Mouse (Mus musculus) embryonic facial prominence, embryonic 15.5 days (tissue): Measurements from ENCODE around the gene Plch1. TPM values are rescaled to one million over a fixed set of nuclear protein-coding genes. Genes with fewer than 3 reads are reported as not detected.
A peak's percentile ranks its signal among the peaks of the same experiment; 100 is the strongest.

Source experiments
- ATAC-seq: fragments of 200-750 bp; cut with Nextera tagmentation; 2 replicates; pipeline ENCODE4 v1.8.0; 2017; ENCODE audit warnings: low read depth, moderate TSS enrichment; ENCODE audit not compliant: insufficient number of reproducible peaks, low FRiP score, low TSS enrichment
- H3K27ac ChIP-seq: fragments of 300-500 bp; sonication (generic); replicated peaks from 2 replicates; pipeline ENCODE4 v1.5.1; 2015; ENCODE audit warnings: mild to moderate bottlenecking, inconsistent platforms
- H3K27me3 ChIP-seq: fragments of 300-500 bp; sonication (generic); 2 replicates; pipeline ENCODE4 v1.6.1; 2015; ENCODE audit warnings: inconsistent platforms
- H3K36me3 ChIP-seq: fragments of 300-500 bp; sonication (generic); 2 replicates; pipeline ENCODE4 v1.6.1; 2015; ENCODE audit warnings: mild to moderate bottlenecking, inconsistent platforms
- H3K4me1 ChIP-seq: fragments of 300-500 bp; sonication (generic); 2 replicates; pipeline ENCODE4 v1.6.1; 2015; ENCODE audit warnings: inconsistent platforms
- H3K4me2 ChIP-seq: fragments of 300-500 bp; sonication (generic); replicated peaks from 2 replicates; pipeline ENCODE4 v1.6.1; 2015; ENCODE audit warnings: mild to moderate bottlenecking, inconsistent platforms
- H3K4me3 ChIP-seq: fragments of 300-500 bp; sonication (generic); replicated peaks from 2 replicates; pipeline ENCODE4 v1.5.1; 2015; ENCODE audit warnings: mild to moderate bottlenecking, inconsistent platforms
- H3K9ac ChIP-seq: fragments of 300-500 bp; sonication (generic); 2 replicates; pipeline ENCODE4 v1.6.1; 2015; ENCODE audit warnings: inconsistent platforms
- H3K9me3 ChIP-seq: fragments of 300-500 bp; sonication (generic); replicated peaks from 2 replicates; pipeline ENCODE4 v1.6.1; 2016; ENCODE audit warnings: inconsistent platforms
- WGBS: fragments of 180-500 bp; shearing (Covaris S2); methylation state at CpG from one replicate; pipeline ENCODE4 v1.1.7; 2015; 5-methylcytosine and 5-hydroxymethylcytosine counted together
- polyA plus RNA-seq: library from polyadenylated mRNA; unstranded; fragments of >200 nt; fragmentation: Nextera tagmentation; extraction: Ambion mirVana; gene quantifications from 2 replicates; pipeline ENCODE4 v1.2.1, GENCODE M21; 2015

The Plch1 gene
- polyA plus RNA-seq, 1 experiment from 2014 or later = 2.7 TPM

- 37% methylated on average over 1 of the region's 1 CpGs for WGBS
Measured at GRCm38 (mm10) chr3:63897177-63897576, 2.1 kb downstream of the Plch1 start.

DNA sequence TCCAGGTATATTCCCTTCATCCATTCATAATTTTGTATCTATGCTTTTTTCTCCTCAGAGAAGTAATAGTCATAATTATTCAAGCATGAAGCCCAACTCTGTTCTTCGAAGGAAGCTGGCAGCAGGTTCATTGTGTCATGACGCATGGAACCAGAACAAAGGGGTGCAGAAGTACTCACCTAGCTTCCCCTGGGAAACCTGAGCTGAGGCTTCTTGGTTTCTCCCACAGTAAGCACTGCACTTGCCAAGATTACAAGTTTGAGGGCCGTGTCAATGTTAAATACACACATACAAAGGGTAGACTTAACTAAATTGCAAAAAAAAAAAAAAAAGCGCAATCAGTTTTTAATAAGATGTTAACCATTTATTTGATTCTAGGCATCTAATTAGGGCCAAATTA, 3.0 kb downstream of the Plch1 start:
- ATAC-seq = no peak
- Histone ChIP-seq H3K36me3 (no peaks in the 10 kb centered on the region), H3K4me1 (peaks cover 10% of the 10 kb centered on the region), H3K27ac (no peak overlapping the region), H3K27me3 (peaks cover under 1% of the 10 kb centered on the region; the same call in 1 of the 2 replicates), H3K9ac (no peak overlapping the region), H3K9me3 (no peaks in the 10 kb centered on the region), H3K4me2 (no peak overlapping the region), H3K4me3 (no peak overlapping the region)
- 73% methylated on average over 4 of the region's 4 CpGs for WGBS

More at GRCm38 (mm10) chr3:63897177-63897576, 2.1 kb downstream of the Plch1 start:
- Histone ChIP-seq H3K9me3 (no peaks in the 10 kb centered on the region), H3K4me2 (no peak overlapping the region), H3K4me3 (no peak overlapping the region), H3K27ac (no peak overlapping the region), H3K4me1 (peaks cover 10% of the 10 kb centered on the region), H3K9ac (no peak overlapping the region), H3K36me3 (no peaks in the 10 kb centered on the region), H3K27me3 (peaks cover 4% of the 10 kb centered on the region; the same call in 1 of the 2 replicates)
- ATAC-seq = no peak

GRCm38 (mm10) chr3:63895786-63896185, 3.5 kb downstream of the Plch1 start:
- WGBS = 47% methylated on average over 2 of the region's 2 CpGs
- Histone ChIP-seq H3K9ac (no peak overlapping the region), H3K36me3 (no peaks in the 10 kb centered on the region), H3K4me1 (peaks cover 10% of the 10 kb centered on the region), H3K4me2 (no peak overlapping the region), H3K27ac (no peak overlapping the region), H3K9me3 (no peaks in the 10 kb centered on the region), H3K4me3 (no peak overlapping the region), H3K27me3 (no peaks in the 10 kb centered on the region; the same call in 1 of the 2 replicates)
- ATAC-seq = no peak

DNA sequence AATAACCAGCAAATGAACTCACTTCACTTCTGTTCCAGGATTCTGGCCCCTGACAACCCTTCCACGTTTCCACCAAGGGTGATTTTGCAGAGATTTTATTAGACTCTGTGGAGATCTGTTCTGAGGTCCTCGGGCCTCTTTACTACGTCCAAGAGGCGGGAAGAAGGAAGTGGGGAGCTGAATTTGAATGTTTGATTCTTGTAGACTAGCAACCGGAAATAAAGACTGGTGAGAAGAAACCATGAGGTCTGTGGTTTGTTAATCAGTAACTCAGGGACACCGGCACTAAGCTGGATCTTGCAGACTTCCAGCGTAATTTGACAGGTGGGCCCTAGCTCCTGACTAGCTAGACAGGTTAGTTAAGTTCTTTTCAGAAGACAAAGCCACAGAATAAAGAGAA, 5.6 kb downstream of the Plch1 start:
- H3K4me3 ChIP-seq = no peak overlapping the region
- H3K4me2 ChIP-seq = no peak overlapping the region
- H3K4me1 ChIP-seq = no peaks in the 10 kb centered on the region
- H3K27ac ChIP-seq = no peak overlapping the region
- H3K9me3 ChIP-seq = no peaks in the 10 kb centered on the region
- WGBS = 57% methylated on average over 7 of the region's 7 CpGs
- no peak; the same call in 1 of the 2 replicates for ATAC-seq
- H3K36me3 ChIP-seq = no peaks in the 10 kb centered on the region
- H3K9ac ChIP-seq = no peak overlapping the region
- no peaks in the 10 kb centered on the region for H3K27me3 ChIP-seq

GRCm38 (mm10) chr3:63892154-63892553, 7.1 kb downstream of the Plch1 start:
- 29% methylated on average over 3 of the region's 3 CpGs for WGBS
- Histone ChIP-seq H3K9ac (no peak overlapping the region), H3K4me1 (no peaks in the 10 kb centered on the region), H3K9me3 (no peaks in the 10 kb centered on the region), H3K4me3 (no peak overlapping the region), H3K27ac (no peak overlapping the region), H3K36me3 (no peaks in the 10 kb centered on the region), H3K27me3 (no peaks in the 10 kb centered on the region), H3K4me2 (no peak overlapping the region)
- no peak for ATAC-seq

DNA sequence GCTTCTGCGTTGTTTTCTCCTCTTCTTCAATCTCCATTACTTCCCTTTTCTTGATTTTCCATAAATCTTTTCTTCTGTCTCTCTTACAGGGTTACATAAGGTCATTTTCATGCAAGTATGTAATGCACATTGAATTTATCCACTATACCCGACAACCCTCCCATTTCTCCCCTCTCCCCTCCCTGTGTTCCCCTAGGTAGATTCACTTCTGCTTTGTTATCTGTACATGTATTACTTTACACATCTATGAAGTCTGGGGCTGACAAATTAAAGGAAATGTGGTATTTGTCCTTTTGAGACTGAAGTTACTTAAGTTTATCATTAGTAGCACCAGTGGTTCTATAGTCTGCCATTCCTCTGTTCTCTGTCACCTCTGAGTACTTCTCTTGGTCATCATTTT, 18.2 kb downstream of the Plch1 start:
- no peak overlapping the region for H3K4me3 ChIP-seq
- ATAC-seq = no peak
- H3K9ac ChIP-seq = no peak overlapping the region
- no peaks in the 10 kb centered on the region for H3K36me3 ChIP-seq
- WGBS = 77% methylated on average over 2 of the region's 2 CpGs
- H3K27ac ChIP-seq = no peak overlapping the region
- no peaks in the 10 kb centered on the region; the same call in 1 of the 2 replicates for H3K9me3 ChIP-seq
- no peaks in the 10 kb centered on the region for H3K27me3 ChIP-seq
- H3K4me2 ChIP-seq = no peak overlapping the region
- H3K4me1 ChIP-seq = no peaks in the 10 kb centered on the region

DNA sequence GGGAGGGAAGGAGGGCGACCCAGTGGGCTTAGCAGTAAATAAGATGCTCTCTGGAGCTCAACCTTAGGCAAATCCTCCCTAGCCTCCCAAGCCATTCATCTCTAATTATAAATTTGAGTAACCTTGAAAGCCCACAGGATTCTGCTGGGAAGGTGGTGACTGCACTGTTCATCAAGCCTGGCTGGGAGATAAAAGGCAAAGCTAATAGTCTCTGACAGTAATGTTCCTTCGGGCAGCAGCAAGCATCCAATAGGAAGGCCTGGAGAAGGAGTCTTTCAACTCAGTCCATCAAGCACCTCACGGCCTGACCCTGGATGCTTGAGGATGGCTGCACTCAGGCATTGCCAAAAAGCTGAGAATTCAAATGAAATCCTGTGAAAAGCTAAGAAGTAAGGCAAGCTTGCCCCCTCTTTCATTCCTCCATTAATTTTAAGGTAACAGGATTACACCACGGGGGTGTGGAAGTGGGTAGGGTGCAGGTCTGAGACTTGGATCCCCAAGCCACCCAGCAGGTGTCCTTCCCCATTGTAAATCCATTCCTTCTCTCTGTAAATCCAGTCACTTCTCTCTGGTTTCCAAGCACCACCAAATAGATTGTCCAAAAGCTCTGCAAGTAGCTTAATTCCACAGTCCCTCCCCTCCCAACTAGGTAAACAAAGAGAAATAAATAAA, 20.1 kb downstream of the Plch1 start:
- no peaks in the 10 kb centered on the region for H3K9me3 ChIP-seq
- no peaks in the 10 kb centered on the region for H3K36me3 ChIP-seq
- no peaks in the 10 kb centered on the region for H3K4me1 ChIP-seq
- H3K27ac ChIP-seq = no peak overlapping the region
- no peak overlapping the region for H3K4me3 ChIP-seq
- H3K27me3 ChIP-seq = no peaks in the 10 kb centered on the region
- ATAC-seq = no peak
- WGBS = 23% methylated on average over 4 of the region's 4 CpGs
- H3K9ac ChIP-seq = no peak overlapping the region
- no peak overlapping the region for H3K4me2 ChIP-seq

DNA sequence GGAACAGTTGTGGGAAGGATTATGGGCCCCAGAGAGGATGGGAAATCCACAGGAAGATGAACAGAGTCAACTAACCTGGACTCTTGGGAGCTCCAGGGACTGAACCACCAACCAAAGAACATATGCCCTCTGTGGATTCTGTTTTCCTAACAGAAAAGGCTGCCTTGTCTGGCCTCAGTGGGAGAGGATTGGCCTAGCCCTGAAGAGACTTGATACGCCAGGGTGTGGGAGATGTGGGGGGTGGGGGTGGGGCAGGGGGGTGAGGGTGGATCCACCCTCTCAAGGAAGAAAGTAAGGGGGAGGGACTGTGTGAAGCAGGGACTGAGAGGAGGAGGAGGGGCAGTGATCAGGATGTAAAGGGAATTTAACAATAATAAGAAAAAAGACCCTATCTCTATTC, 26.5 kb downstream of the Plch1 start:
- Histone ChIP-seq H3K27me3 (no peaks in the 10 kb centered on the region), H3K4me2 (no peak overlapping the region), H3K27ac (no peak overlapping the region), H3K4me3 (no peak overlapping the region), H3K36me3 (no peaks in the 10 kb centered on the region), H3K4me1 (no peaks in the 10 kb centered on the region), H3K9me3 (no peaks in the 10 kb centered on the region), H3K9ac (no peak overlapping the region)
- 18% methylated on average over 1 of the region's 1 CpGs for WGBS
- ATAC-seq = peak; percentile 57; the same call in 1 of the 2 replicates

DNA sequence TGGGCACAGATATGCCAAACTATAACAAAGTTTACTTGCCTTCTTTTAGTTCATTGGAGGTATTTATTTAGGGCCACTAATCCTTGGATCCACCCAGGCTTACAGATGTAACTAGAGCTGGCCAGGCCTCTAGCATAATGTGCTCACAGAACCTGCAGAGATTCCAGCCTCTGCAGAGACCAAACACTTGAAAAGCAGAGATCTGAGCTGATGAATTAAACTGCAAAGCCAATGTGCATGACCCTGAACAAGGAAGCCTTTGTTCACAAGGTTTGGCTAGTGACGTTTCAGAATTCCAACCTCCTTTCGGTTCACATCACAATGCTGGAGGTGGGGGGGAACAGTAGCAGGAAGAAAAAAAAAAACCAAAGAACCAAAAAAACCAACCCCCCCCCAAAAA, 28.0 kb downstream of the Plch1 start:
- Histone ChIP-seq H3K27ac (no peak overlapping the region), H3K36me3 (no peaks in the 10 kb centered on the region), H3K4me1 (no peaks in the 10 kb centered on the region), H3K4me2 (no peak overlapping the region), H3K4me3 (no peak overlapping the region), H3K9me3 (no peaks in the 10 kb centered on the region), H3K27me3 (no peaks in the 10 kb centered on the region), H3K9ac (no peak overlapping the region)
- WGBS = 27% methylated on average over 2 of the region's 2 CpGs
- no peak for ATAC-seq

GRCm38 (mm10) chr3:63868285-63868684, 31.0 kb downstream of the Plch1 start:
- no peaks in the 10 kb centered on the region for H3K36me3 ChIP-seq
- H3K4me3 ChIP-seq = no peak overlapping the region
- no peaks in the 10 kb centered on the region for H3K9me3 ChIP-seq
- H3K9ac ChIP-seq = no peak overlapping the region
- H3K4me1 ChIP-seq = no peaks in the 10 kb centered on the region
- WGBS = 47% methylated on average over 1 of the region's 1 CpGs
- H3K27me3 ChIP-seq = no peaks in the 10 kb centered on the region
- H3K27ac ChIP-seq = no peak overlapping the region
- no peak overlapping the region for H3K4me2 ChIP-seq
- ATAC-seq = no peak

DNA sequence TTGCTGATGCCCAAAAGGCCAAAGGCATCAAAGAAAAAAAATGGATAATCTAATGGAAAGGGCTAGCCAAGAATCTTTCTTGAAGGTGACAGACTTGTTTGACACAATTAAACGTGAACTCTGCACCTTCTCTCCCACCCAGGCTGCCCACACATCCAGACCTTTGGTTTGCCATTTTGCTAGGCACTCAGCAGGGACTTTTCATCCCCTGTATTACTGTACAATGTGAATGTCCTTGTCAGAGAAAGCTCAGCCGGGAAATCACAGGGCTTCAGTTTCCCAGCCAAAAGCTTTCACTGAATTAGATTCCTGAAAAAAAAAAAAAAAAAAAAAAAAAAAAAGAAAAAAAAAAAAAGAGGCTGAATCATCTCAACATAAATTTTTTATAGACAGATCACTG, 34.2 kb downstream of the Plch1 start:
- H3K36me3 ChIP-seq = no peaks in the 10 kb centered on the region
- WGBS = 54% methylated on average over 2 of the region's 2 CpGs
- H3K4me2 ChIP-seq = no peak overlapping the region

DNA sequence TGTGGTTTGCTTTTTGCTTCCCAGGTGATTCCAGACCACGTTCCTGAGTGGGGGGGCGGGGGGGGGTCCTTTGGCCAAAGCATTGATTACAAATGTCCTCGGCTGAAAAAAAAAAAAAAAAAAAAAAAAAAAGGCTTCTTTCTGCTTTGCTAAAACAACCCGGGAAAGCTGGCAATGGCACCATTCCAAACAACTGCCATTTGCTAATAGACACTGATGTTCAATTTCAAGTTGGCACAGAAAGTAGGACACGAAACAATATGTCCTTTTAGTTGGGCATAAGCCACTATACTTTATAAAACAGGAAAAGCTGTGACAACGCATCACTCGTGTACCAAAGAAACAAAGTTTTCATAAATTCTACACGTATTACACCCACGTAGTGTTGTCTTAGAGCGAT, 36.6 kb downstream of the Plch1 start:
- no peak for ATAC-seq
- Histone ChIP-seq H3K9ac (no peak overlapping the region), H3K9me3 (no peaks in the 10 kb centered on the region), H3K27ac (no peak overlapping the region), H3K4me3 (no peak overlapping the region), H3K4me1 (no peaks in the 10 kb centered on the region), H3K4me2 (no peak overlapping the region), H3K27me3 (no peaks in the 10 kb centered on the region), H3K36me3 (no peaks in the 10 kb centered on the region)
- WGBS = 63% methylated on average over 10 of the region's 10 CpGs

More for the DNA sequence above, 34.2 kb downstream of the Plch1 start:
- no peaks in the 10 kb centered on the region for H3K4me1 ChIP-seq
- no peak overlapping the region for H3K9ac ChIP-seq
- H3K4me3 ChIP-seq = no peak overlapping the region
- no peaks in the 10 kb centered on the region for H3K9me3 ChIP-seq
- ATAC-seq = no peak
- H3K27ac ChIP-seq = no peak overlapping the region
- no peaks in the 10 kb centered on the region for H3K27me3 ChIP-seq
